Mouse (Mus musculus) bone marrow macrophage, adult 2 months (primary cell): ENCODE data around the gene Helz. TPM values are rescaled to one million over a fixed set of nuclear protein-coding genes. Genes with fewer than 3 reads are reported as not detected.

Experiments used
- H3K27ac ChIP-seq: 2 replicates; pipeline ENCODE4 v1.5.1; 2012; ENCODE audit warnings: low read depth, low read length; ENCODE audit not compliant: insufficient read depth
- H3K4me1 ChIP-seq: 2 replicates; pipeline ENCODE4 v1.6.1; 2012; ENCODE audit warnings: low read length; ENCODE audit not compliant: control insufficient read depth, insufficient read depth
- H3K4me3 ChIP-seq: 2 replicates; pipeline ENCODE4 v1.5.1; 2012; ENCODE audit warnings: mild to moderate bottlenecking, low read length, moderate library complexity; ENCODE audit not compliant: insufficient read depth
- CTCF ChIP-seq: IDR thresholded peaks from 2 replicates; pipeline ENCODE4 v1.5.1; 2012; ENCODE audit warnings: low read depth, mild to moderate bottlenecking, low read length, moderate library complexity
- POLR2A ChIP-seq: IDR thresholded peaks from 2 replicates; pipeline ENCODE4 v1.6.1; 2012; ENCODE audit warnings: mild to moderate bottlenecking, low read depth, low read length, borderline replicate concordance
- polyA plus RNA-seq: library from polyadenylated mRNA; stranded (reverse); fragments of >200 nt; gene quantifications from 2 replicates; pipeline ENCODE4 v1.2.4, GENCODE M21; 2012; ENCODE audit not compliant: missing spikeins, insufficient read depth, insufficient read length

Gene Helz
- polyA plus RNA-seq, 1 experiment = 17.3 TPM

- Histone ChIP-seq H3K4me3 (no peak overlapping the region), H3K4me1 (peaks cover 23% of the 10 kb centered on the region), H3K27ac (peak overlapping the region; percentile 62)
- TF ChIP-seq CTCF (no peak), POLR2A (no peak)
Observed at GRCm38 (mm10) chr11:107638137-107638536, 90.4 kb downstream of the Helz start.

DNA sequence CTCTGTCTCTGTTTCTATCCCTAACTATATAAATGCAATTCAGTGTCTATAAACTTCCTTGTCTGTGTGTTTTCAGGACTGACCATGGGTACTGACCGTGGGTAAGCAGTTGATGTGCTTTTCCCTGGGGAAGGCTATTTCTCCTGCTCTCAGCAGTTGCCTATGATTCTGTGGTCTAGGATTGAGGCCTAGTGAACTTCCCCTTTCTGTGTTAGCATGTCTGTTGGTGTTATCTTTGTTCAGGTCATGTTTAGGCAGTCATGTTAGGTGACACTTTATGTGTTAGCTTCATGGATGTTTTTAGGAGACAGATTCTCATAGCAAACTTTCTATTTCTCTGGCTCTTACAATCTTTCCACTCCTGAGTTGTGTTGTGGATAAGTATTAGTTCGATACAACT is 91.9 kb downstream of the Helz start:
- H3K4me1 ChIP-seq = peaks cover 23% of the 10 kb centered on the region
- TF ChIP-seq CTCF (no peak), POLR2A (no peak)
- no peak overlapping the region for H3K4me3 ChIP-seq
- H3K27ac ChIP-seq = no peak overlapping the region

GRCm38 (mm10) chr11:107644461-107644860 is 96.7 kb downstream of the Helz start:
- no peak for TF ChIP-seq POLR2A
- no peak for TF ChIP-seq CTCF
- H3K27ac ChIP-seq = no peak overlapping the region

GRCm38 (mm10) chr11:107647330-107647729 is 99.6 kb downstream of the Helz start:
- no peak overlapping the region for H3K4me3 ChIP-seq
- H3K4me1 ChIP-seq = no peaks in the 10 kb centered on the region
- TF ChIP-seq CTCF = no peak
- TF ChIP-seq POLR2A = no peak
- H3K27ac ChIP-seq = no peak overlapping the region

More at GRCm38 (mm10) chr11:107644461-107644860, 96.7 kb downstream of the Helz start:
- Histone ChIP-seq H3K4me3 (no peak overlapping the region), H3K4me1 (peaks cover 4% of the 10 kb centered on the region)

DNA sequence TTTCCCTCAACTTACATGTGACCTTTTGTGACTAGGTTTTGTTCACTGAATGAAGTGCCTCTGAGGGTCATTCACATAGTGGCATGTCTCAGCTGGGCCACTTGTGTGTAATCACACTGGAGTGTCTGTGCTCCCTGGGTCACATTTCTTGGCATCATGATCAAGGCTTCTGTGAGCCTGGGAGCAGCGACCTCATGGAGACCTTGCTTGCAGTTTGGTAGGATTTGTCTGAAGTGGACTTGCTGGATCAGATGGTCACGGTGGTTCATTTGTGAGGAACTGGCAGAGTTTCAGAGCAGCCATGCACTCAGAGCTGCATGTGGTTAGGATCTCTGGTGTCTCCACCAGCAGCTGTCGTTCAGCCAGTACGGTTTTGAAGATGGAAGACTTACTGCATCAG is 100.9 kb downstream of the Helz start:
- Histone ChIP-seq H3K27ac (no peak overlapping the region), H3K4me1 (no peaks in the 10 kb centered on the region), H3K4me3 (no peak overlapping the region)
- TF ChIP-seq POLR2A = no peak
- TF ChIP-seq CTCF = no peak

GRCm38 (mm10) chr11:107649458-107649857 is 101.7 kb downstream of the Helz start:
- TF ChIP-seq POLR2A (no peak), CTCF (no peak)
- no peak overlapping the region for H3K4me3 ChIP-seq
- no peaks in the 10 kb centered on the region for H3K4me1 ChIP-seq
- H3K27ac ChIP-seq = no peak overlapping the region

DNA sequence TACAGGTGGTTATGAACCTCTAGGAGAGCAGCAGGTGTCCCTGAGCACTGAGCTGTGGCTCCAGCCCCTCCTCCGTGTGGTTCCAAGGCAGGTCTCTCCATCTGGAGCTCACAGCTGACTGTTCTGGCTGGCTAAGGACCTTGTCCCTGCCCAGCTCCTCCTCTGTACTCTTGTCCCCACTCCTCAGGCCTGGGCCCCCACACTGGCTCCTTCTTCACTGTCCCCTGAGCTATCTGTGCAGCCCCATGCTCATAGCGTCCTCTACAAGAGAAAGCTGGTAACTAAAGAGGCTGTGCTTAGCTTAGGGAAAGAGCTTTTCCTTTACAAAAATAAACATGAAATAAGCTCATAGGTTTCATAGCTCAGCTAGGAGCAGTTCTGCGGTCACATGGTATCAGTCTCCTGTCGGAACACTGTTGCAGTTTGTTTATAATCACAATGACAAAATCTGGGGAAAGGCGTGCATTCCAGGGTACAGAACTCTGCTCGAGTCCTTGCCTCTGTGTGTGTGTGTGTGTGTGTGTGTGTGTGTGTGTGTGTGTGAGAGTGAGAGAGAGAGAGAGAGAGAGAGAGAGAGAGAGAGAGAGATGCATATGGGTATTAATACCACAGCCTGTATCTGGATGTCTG is 102.8 kb downstream of the Helz start:
- H3K4me3 ChIP-seq = no peak overlapping the region
- no peak overlapping the region for H3K27ac ChIP-seq
- TF ChIP-seq CTCF = no peak
- no peak for TF ChIP-seq POLR2A
- no peaks in the 10 kb centered on the region for H3K4me1 ChIP-seq

DNA sequence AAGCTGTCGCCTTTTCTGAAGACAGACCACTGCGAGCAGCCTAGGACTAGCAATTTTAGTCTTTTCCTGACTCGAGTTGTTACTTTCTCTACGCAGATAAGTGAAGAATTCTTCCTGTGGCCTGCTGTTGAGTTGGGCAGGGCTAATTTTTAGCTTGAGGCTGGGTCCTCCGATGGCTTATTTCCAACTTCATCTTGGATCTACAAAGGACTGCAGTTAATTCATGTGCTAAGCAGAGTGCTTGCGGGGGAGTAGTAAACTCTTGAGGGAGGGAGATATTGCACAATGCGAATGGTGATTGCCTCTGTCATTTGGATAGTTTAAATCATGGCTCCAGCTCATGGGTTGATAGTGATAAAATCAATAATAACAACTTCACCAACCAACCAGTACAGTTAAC is 103.7 kb downstream of the Helz start:
- Histone ChIP-seq H3K27ac (no peak overlapping the region), H3K4me1 (no peaks in the 10 kb centered on the region), H3K4me3 (no peak overlapping the region)
- no peak for TF ChIP-seq POLR2A
- no peak for TF ChIP-seq CTCF

DNA sequence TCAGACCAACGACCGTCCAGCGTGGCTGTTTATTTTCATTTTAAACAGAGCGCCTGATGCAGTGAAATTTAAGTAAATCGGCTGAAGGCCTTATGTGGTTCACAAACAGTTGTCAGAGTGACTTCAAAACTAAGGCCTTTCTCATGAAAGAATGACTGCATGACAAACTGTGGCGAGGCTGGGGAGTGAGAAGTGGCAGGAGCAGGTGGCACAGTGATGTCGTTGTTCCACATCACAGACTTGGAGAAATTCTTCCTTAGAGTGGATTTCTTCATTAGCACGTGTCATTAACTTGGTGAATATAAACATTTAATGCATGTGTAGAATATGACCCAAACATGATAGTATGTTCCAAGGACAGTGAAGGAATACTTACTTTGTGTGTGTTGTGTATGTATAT is 104.4 kb downstream of the Helz start:
- H3K27ac ChIP-seq = no peak overlapping the region
- H3K4me3 ChIP-seq = no peak overlapping the region
- no peaks in the 10 kb centered on the region for H3K4me1 ChIP-seq
- TF ChIP-seq POLR2A (no peak), CTCF (no peak)

GRCm38 (mm10) chr11:107655538-107655937 is 107.8 kb downstream of the Helz start:
- TF ChIP-seq POLR2A (no peak), CTCF (no peak)
- H3K4me1 ChIP-seq = no peaks in the 10 kb centered on the region
- H3K4me3 ChIP-seq = no peak overlapping the region
- no peak overlapping the region for H3K27ac ChIP-seq
